Mouse (Mus musculus): ENCODE measurements around the gene Ccdc34.

Gene Ccdc34

DNA sequence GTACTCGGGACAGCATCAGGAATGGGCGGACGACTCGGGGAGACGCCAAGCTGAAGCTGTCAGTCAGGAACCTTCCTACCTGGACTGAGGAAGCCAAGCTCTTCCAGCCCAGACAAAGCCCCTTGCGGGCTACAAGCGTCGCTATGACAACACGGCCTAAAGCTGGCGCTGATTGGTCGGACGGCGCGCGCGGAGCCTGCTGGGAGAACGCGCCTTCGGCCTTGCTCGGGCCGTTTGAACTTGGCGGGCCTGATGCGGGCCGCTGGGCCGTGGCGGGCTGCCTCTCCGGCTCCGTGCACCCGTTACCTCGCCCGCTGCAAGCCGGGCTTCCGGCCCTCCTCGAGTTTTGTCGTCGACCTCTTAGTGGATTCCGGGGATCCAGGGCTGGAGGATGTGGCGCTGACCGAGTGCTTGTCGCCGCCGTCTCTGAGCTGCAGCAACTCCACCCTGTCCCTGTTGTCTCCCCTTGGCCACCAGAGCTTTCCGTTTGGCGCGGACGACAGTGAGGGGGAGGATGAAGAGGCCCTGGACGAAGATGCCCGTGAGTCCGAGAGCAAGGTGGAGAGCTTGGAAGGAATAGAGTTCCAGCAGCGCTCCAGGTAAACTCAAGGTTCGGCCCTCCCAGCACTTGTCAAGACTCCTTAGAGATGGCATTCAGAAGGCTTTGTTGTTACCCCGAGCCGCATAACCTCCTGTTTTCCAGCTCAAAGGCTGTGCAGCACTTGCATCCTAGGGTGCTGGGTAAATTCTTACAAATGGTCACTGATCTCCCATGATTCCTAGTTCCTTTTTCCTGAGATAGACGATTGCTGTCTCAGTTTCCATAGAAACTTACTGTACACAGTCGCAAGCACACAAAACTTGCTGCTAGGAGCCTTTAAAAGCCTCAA is at the start of gene Ccdc34:
TSS of gene Ccdc34 (plus strand) at position 202 of the 890 bp plus-strand sequence.
- DNase-seq (ENCODE audit: low spot score): peak; percentile 97

DNA sequence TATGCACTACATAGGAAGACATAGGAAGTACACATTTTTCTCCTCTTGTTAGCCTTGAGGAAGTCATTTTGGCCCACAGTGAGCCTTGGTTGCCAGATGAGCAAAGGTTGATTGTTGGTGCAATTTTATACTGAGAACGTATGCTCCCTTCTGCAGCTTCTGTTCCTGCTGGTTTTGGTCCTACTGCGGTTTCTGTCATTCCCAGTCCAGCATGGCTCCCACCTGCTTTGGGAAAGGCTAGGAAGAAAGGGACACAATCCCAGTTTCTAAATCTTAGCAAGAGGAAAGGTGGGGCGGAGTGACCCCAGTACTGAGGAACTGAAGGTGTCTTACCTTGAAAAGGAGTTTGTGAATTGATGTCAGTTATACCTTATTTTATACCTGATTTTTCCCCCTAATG is 48.2 kb upstream of the Ccdc34 start:
- DNase-seq (ENCODE audit: low spot score): no peak

DNA sequence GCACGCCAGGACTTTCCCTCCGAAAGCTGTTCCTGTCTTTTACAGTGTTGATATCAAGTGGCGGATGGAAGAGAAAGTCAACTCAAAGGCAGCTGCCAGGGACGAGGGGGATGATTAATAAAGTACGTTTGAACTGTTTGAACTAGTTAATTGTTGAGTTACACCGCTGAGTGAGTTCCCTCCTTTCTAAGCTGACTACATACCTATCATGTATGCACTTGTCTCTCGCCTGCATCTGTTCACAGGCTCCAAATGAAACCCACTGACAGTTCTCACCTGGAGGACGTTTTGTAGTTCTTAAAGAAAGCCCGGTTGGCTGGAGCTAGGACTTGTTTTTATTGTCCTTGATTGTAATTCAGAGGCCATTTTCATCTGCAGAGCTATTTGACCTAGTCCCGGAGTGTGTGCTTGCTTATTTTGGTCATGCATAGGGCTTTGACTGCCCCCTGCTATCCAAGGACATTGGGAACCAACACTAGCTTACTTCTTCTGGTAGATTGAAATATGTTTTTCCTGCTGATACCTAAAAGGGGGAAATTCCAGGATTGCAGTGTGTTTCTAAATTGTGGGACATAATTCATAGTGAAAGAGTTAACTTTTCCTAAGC is 47.6 kb upstream of the Ccdc34 start:
- no peak for DNase-seq (ENCODE audit: low spot score)

DNA sequence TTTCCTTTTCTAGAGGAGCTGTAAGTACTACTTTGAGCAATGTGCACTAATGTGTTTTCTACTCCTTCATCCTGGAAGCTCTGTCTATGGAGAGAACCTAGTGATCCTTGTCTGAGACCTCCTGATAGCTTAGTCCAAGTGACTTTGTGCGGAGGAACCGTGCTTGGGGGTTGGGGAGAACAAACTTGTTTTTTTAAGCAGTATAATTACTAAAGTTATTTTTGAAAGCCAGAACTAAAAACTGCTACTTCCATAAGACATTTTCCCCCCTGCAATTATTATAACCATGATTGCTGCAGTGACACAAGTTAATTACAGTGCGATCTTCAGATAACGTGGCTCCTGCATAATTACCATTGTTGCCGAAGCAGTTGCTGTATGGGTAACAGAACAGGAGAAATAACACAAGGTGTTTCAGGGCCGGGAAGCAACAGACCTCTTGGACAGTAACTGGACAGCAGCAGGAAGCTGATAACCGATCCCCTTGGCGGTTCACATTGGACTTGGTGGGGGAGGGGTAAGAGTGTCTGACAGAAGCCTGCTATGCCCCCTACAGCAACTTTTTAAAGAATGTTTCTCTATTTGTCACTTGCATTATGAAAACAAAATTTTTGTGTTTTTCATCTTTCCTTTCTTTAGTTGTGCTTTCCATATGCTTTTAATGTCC is 46.7 kb upstream of the Ccdc34 start:
- DNase-seq (ENCODE audit: low spot score): peak; percentile 53

DNA sequence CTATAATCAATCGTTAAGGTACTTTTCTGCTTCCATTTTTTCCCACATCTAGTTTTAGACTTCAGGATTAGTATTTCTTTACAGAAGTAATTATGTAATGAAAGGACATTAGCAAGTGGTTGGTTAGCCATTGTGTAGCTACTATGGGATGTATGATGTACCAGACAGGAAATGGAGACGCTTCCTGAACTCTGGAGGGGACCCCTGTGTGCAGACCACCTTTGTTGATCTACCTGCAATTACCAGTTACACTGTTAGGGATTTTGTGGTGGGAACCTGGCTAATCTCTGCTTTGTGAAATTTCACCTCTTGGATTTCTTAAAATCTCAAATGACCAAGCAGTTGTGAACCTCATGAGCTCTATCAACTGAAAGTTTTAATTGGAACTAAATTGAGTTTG is 45.3 kb upstream of the Ccdc34 start:
- DNase-seq (ENCODE audit: low spot score): no peak

DNA sequence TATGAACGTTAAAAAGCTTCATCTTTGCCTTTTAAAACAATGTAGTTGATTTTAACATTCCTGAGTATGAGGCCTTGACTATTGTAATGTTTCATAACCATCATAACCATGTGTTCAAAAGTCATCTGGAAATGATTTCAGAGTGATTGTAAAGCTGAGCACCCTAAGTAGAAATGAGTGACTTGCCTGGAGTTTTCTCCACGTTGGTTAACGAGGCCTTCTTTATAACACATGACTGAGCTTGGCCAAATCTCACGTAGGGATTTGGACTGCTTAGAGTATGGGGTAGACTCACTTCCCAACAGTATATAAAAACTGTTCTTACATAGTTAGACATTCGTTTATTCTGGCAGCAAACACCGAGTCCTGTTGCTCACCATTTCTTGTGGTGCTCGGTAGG is 44.7 kb upstream of the Ccdc34 start:
- DNase-seq (ENCODE audit: low spot score): no peak

DNA sequence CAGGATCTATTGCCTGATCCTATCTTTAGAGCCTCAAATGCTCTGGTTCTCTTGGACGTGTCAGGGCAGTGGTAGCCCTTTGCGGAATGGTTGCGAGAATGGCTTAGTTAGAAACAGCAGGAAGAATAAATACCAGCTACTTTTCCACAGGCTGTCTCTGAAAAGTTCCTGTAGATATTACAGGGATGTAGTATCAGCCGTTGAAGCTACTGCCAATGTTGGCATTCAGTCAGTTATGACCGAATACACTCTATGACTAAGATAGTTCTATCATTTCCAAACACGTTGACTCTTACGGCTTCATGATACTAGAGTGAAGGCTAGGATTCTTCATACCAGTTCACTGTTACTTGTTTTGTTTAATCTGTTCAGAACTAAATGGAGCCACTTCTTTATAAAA is 42.8 kb upstream of the Ccdc34 start:
- DNase-seq (ENCODE audit: low spot score): no peak

DNA sequence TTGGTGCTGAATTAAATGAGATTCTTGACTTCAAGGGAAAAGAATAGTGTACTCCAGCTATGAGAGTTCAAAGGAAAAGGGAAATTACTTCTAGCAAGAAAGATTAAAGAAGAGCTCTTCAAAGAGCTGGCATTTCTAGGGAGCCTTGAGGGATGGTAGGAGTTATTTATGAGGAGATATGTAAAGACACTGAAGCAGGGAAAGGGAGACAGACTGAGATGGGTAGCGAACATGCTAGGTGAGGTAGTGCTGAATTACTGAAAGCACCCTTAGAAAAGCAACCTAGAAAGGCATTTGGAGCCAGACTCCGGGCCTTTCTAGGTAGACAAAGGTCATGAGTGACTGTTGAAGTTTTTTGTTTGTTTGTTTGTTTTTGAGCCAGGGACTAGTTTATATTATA is 41.4 kb upstream of the Ccdc34 start:
- DNase-seq (ENCODE audit: low spot score): no peak

DNA sequence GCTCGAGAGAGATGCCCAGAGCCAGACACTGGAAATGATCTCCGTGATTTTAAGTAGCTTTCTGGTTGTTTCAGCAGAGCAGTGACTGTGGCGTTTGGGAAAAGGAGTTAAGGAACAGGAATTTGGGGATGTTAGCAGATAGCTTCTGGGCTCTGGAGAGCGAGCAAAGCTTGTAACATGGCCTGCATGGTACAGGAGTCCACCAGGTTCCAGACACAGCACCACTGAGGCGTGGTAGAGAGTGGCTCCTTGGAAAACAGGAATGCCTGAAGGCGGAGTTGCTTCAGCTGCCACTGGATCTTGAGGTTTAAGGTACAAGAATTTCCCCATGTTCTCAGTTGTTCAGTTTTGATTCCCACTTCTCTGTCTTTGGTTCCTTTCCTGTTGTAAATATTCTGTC is 40.3 kb upstream of the Ccdc34 start:
- no peak for DNase-seq (ENCODE audit: low spot score)

DNA sequence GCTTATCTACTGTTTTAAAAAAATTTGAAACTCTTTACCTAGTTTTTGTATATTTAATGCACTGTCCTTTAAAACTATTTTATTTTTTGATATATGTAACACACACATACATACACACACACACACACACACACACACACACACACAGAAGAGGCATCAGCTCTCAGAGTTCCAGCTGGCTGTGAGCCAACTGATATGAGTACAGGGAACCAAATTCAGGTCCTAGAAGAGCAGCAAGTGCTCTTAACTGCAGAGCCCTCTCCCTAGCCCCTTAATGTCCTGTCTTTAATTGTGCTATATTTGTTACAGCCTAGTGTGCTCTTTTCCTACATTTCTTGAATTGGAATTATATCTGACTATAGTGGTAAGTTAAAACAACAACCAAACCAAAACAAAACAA is 38.4 kb upstream of the Ccdc34 start:
- DNase-seq (ENCODE audit: low spot score): no peak

DNA sequence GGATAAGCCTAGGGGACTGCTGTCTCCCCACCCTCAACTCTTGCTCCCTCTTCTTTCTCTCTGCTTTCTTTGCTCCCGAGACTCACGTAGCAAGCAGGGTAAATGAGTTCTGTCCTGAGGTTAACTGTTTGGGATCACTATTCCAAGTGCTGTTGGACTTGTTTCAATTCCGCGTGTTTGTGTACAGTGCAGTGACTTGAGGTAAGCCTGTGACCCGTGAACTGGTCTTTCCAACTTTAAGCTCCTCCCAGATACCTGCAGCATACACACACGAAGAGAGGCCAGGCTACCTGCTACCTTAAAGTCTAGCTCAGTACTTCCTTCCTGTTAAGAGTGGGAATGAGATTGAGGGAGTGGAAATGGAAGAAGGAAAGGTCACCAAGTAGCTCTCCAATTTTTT is 34.2 kb upstream of the Ccdc34 start:
- no peak for DNase-seq (ENCODE audit: low spot score)

DNA sequence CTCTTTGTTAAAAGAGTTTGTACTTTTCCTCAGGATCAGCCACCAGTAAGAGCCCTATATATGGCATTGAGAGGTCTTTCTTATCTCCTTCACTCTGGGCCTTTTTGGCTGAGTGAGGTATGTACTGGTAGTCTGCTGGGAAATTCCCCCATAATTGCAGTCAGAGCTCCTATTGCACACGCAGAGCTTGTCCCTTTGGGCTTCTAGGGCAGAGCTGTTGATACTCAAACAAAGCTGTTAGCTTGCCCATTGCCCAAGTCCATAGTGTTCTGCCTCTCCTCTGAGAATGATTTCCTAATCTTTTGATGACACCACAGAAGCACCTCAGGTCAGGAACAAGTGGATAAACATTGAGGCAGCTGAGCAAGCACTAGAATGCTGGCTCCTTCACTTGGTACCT is 32.7 kb upstream of the Ccdc34 start:
- DNase-seq (ENCODE audit: low spot score): no peak

DNA sequence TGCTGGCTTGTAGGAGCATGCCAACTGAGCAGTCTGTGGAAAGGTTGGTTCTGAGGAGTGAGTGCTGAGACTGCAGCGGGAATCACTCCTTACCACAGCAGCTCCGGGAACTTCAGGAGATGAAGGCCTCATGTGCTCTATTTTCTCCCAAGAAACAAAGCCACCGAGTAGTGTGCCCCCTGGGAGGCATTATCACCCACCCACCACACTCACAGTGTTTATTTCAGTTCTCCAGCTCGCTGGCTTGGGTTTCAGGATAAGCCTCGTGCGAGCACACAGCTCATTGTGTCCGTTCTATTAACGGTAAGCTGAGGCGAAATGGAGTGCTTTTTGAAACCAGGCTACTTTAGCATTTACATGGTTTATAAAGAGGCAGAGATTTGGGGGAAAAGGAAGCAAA is 32.1 kb upstream of the Ccdc34 start:
- DNase-seq (ENCODE audit: low spot score): no peak

DNA sequence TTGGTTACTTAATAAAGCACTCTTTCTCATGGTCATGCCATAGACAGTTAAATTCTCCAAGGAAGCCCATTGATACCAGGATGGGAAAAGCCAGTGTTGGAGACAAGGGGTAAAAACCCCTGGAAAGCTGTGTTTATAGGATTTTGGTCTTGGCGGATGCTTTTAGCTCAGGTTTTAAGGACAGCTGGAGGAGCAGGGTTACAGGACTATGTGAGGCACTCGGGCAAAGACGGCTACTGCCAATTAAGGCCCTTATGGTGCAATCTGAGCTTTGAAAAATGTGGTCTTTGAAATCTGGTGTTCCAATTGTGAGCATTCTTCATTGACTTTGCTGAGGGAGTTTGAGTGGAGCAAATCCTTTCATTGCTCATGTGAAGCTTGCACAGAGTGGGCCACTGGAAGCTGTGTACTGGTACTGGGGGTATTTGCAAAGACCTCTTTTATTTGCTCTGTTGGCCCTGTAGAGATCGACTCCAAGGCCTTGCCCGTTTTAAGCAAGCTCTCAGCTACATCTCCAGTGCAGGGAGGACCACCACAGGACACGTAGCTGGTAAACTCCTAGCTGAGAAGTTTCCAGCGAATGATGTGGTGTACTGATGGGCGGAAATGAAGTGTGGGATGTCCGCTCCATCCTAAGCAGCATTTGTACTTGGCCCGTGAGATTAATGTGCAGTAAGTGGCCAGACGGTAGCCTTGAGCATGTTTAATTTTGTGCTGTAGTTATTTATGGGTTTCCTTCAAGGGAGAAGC is 31.4 kb upstream of the Ccdc34 start:
- DNase-seq (ENCODE audit: low spot score): no peak

DNA sequence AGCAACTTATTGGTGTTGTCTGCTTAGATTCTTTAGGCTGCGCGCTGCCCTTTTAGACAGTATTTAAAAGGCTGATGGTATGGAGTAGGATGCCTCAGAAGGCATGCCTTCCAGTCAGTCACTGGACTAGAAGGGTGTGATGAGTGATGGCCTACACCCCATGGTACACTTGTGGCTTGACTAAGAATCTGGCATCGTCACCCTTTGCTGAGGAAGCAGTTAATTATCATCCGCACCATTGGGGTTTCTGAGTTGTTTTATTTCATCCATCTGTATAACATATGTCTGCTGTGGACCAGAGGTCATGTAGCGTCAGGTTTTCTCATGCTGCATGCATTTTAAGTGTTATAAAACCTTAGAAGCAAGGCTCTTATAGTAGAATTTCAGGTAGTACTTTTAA is 29.7 kb upstream of the Ccdc34 start:
- peak; percentile 48 for DNase-seq (ENCODE audit: low spot score)

DNA sequence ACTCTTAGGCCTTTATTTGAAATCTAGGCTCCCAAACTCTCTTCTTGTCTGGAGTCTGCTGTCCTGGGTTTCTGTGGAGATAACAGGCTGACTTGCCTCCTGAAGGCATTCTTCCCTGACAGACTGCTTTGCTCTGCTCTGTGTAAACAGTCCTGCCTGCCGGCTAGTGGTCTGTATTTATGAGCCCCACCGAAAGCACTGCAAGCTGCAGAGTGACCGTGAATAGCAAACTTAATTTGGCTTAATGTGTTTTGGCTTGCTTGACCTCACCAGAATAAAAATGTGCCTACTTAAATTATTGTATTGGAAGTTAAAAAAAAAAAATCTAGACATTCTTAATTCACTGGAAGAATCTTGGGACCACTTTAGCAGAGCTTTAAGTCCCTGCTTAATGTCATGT is 28.4 kb upstream of the Ccdc34 start:
- DNase-seq (ENCODE audit: low spot score): peak; percentile 79

DNA sequence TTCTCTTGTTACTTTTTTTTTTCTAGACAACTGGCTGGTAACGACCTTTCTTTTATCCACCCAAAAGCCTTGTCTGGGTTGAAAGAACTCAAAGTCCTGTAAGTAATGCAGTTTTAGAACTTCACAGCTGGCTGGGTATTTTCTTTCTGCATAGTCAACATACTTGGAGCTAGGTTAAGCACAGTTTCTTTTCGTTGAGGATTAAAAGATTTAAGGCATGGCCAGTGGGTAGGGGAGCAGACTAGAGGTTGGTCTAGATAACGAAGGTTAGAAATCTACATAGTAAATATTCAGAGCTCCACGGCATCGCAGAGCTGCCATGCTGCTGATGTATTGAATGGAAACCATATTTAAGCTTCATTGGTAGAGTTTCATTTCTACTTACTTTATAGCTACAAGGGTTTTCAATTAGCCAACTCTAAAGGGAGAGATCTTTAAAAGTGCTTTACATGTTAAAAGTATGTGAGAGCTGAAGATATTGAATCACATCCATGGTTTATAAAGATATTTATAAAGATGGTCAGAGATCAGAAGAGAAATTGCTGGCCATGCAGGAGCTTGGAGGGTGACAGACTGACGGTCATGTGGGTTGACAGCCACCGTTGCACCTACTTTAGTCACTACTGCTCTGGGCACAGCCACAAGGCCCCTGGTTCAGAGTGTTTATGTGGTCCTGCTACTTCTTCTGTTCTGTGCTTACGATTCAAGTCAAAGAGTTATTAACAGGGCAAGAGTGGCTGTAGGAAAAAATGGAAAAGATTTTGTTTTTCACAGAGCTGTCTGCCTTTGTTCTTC is 27.7 kb upstream of the Ccdc34 start:
- peak; percentile 66 for DNase-seq (ENCODE audit: low spot score)

DNA sequence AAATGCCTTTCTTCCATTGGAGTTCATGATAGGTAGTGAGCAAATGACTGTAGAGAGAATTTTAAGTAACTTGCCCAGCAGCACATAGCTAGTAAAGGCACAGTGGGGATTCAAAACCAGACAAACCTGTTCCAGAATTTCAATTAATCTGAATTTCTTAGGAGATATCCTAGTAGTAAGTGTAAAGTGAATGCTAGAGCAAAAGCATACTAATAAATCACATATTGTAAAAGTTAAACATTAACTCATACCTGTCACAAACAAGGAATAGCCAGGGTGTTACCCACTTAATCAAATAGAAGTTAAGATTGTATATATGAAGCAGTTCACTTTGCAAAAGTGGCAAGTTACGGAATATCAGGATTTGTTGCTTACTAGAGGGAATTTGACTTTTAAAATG is 25.9 kb upstream of the Ccdc34 start:
- DNase-seq (ENCODE audit: low spot score): no peak

DNA sequence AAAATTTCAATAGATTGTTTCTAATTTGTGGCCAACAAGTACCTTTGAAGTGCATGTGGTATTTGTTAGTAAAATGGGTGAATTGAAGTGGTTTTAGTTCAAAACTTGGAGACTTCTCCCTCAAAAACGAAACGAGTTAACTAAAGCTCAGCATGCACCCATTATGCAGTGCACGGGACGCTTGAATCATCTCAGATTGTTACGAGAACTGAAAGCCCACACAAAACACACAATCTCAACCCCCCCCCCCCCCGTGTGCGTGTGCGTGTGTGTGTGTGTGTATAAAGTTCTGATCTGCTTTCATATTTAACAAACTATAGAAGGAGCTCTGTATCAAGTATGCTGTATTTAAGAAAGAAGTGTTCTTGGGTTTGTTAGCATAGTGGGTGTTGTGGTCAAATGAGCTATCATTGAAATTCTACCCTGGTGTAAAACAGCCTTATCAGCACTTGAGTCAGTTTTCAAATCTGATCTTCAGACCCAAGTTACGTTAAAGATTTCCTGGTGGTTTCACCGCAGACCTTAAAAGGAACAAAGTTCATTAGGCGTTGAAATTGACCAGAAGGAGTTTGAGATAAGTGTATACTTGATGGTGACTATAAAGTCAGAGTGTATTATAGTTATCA is 25.1 kb upstream of the Ccdc34 start:
- no peak for DNase-seq (ENCODE audit: low spot score)

DNA sequence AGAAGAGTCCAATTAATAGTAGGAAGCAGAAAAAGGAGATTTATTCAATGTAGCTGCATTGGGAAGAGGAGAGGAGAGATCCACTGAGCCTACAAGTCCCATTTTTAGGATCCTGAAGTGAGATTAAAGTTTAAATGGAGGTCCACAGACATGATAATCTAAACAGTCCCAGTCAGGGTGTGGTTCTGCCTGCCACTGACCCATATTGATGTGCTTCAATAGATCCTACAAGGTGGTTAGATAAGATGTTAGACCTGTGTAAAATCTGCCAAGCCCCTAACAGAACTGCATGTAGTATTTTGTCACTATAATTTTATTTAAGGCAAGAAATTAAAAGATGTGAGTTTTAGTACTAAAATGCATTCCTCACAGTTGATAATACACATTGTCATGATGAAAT is 24.2 kb upstream of the Ccdc34 start:
- no peak for DNase-seq (ENCODE audit: low spot score)

DNA sequence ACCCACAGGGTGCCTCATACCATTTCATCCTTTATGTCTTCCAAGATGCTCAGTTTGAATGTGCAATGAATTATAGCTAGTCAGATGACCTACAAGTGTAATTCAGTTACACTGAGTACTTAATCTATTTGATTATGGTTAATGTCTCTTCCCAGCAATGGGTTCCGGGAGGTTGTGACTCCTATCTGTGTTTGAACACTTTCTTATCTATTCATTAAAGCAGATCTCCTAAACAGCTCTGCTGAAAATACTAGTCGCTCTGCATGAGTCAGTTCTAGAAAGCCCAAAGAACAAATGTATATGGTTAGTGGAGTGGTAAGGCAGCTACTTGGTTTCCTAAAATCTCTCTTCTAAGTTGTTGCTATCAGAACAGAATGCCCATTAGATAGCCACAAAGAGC is 22.6 kb upstream of the Ccdc34 start:
- no peak for DNase-seq (ENCODE audit: low spot score)

All from embryo, embryonic 10.5 days (tissue).